Mouse (Mus musculus) megakaryocyte, embryonic 14.5 days (primary cell): ENCODE measurements at regions not wholly inside any gene's neighbourhood (a gene's known extent, or its start where the extent isn't known, plus 50 kb on each side); places are given as distances from the start of the nearest gene placed in this dataset.

Source experiments
- H3K27me3 ChIP-seq: replicated peaks from 2 replicates; pipeline ENCODE3; 2012; ENCODE audit warnings: inconsistent platforms
- H3K36me3 ChIP-seq: replicated peaks from 2 replicates; pipeline ENCODE3; 2012; ENCODE audit warnings: low read length, inconsistent platforms, mixed read lengths
- H3K4me1 ChIP-seq: 2 replicates; pipeline ENCODE4 v1.6.1; 2012; ENCODE audit warnings: inconsistent platforms
- H3K4me3 ChIP-seq: replicated peaks from 2 replicates; pipeline ENCODE3; 2012; ENCODE audit warnings: moderate library complexity, mild to moderate bottlenecking, inconsistent platforms
- H3K9me3 ChIP-seq: 2 replicates; pipeline ENCODE4 v1.6.1; 2012; ENCODE audit warnings: inconsistent platforms
- FLI1 ChIP-seq: IDR thresholded peaks from 2 replicates; pipeline ENCODE4 v1.6.1; 2012; ENCODE audit warnings: low read length, inconsistent platforms, mixed read lengths
- GATA1 ChIP-seq: IDR thresholded peaks from 3 replicates; pipeline ENCODE4 v1.6.1; 2012; ENCODE audit warnings: mixed read lengths, low read length, inconsistent platforms, borderline replicate concordance

DNA sequence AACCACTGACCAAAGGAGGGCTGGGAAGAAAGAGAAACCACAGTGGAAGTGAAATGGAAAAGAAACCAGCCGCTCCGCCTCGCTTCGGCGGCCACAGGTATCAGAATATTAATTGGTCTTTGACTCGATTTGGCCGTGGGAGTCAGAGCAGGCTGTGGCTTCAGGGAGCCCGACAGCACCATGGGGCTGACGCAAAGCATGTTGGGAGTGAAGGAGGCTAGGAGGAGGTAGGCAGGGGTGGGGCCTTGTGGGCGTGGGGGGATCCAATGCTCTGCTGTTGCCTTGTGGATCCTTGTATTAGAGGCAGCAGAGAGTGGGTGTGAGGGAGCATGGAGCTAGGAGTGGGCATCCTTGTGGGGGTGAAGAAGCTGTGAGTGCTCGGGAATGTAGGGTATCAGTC, 69.0 kb upstream of the Runx3 start:
- H3K36me3 ChIP-seq, result peaks cover 14% of the 10 kb centered on the region
- peaks cover 11% of the 10 kb centered on the region for H3K9me3 ChIP-seq
- no peak overlapping the region for H3K4me3 ChIP-seq
- TF ChIP-seq FLI1 (no peak), GATA1 (no peak)
- peaks cover 18% of the 10 kb centered on the region for H3K27me3 ChIP-seq
- peaks cover 58% of the 10 kb centered on the region for H3K4me1 ChIP-seq

DNA sequence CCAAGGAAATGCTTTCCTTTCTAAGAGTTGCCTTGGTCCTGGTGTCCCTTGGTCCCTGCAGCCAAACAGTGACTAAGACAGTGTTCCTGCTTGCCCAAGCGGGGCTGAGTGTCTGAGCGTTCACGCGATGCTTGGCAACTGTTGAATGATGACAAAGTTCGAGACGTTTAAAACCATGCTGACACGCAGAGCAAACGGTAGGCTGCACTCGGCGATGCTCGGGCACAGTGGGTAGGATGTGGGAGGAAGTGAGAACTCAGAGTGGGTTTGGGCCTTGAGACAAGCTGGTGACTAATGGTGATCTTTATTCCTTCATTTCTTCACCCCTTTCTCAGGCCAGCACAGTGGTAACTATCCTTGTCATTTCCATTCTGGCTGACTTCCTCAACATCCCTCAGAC, 66.9 kb upstream of the Runx3 start:
- no peak overlapping the region for H3K4me3 ChIP-seq
- H3K9me3 ChIP-seq, result peaks cover 11% of the 10 kb centered on the region
- no peak for TF ChIP-seq GATA1
- TF ChIP-seq FLI1, result no peak
- peaks cover 10% of the 10 kb centered on the region for H3K27me3 ChIP-seq
- H3K4me1 ChIP-seq, result peaks cover 68% of the 10 kb centered on the region
- peaks cover 14% of the 10 kb centered on the region for H3K36me3 ChIP-seq

- H3K4me1 ChIP-seq, result peaks cover 75% of the 10 kb centered on the region
- H3K9me3 ChIP-seq, result peaks cover 11% of the 10 kb centered on the region
- peak overlapping the region; percentile 76 for H3K4me3 ChIP-seq
- H3K27me3 ChIP-seq, result peaks cover 4% of the 10 kb centered on the region
- TF ChIP-seq FLI1, result no peak
- no peak for TF ChIP-seq GATA1
- peaks cover 16% of the 10 kb centered on the region for H3K36me3 ChIP-seq
Observed at GRCm38 (mm10) chr4:135054353-135054752, 66.1 kb upstream of the Runx3 start.

DNA sequence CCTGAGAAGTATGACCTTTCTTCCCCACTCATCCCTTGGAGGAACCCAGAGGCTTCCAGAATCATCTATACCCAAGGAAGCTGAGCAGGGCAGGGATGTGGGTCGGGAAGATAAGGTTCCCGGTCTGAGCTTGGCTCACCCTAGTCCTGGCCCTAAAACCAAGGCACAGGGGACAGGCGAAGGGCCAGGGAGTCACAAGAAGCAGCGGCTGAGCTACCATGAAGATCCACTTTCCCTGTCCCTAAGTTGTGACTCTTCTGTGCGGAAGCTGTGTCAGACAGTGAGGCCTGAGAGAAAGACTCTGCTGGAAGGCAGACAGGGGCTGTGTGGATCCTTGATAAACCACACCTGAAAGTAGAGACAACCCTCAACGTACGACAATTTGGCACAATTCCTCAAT, 64.1 kb upstream of the Runx3 start:
- peak overlapping the region; percentile 15 for H3K4me3 ChIP-seq
- H3K27me3 ChIP-seq, result no peaks in the 10 kb centered on the region
- H3K4me1 ChIP-seq, result peaks cover 88% of the 10 kb centered on the region
- TF ChIP-seq GATA1 (no peak), FLI1 (no peak)
- peaks cover 11% of the 10 kb centered on the region for H3K9me3 ChIP-seq
- peaks cover 16% of the 10 kb centered on the region for H3K36me3 ChIP-seq

DNA sequence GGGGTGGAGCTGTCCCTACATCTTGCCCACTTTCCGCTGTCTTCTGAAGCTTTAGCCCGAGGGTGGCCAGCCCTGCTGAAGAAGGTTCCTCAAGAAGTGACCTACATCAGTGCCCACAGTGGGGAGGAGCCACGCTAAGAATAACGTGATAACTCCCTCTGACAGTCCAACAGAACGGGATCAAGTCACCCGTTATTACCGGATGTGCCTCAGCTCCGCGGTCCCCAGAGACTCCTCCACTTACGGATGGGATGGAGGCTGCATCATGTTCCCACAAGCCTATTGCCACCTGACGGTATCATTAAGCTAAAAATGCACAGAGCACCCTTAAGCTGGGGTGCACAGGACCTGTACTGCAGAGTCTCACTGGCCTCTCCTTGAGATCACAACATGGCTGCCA, 63.2 kb upstream of the Runx3 start:
- Histone ChIP-seq H3K36me3 (peaks cover 16% of the 10 kb centered on the region), H3K27me3 (no peaks in the 10 kb centered on the region), H3K4me3 (peak overlapping the region; percentile 21), H3K4me1 (peaks cover 92% of the 10 kb centered on the region), H3K9me3 (peaks cover 11% of the 10 kb centered on the region)
- TF ChIP-seq FLI1 (no peak), GATA1 (no peak)

- H3K9me3 ChIP-seq, result no peaks in the 10 kb centered on the region
- peaks cover 4% of the 10 kb centered on the region for H3K36me3 ChIP-seq
- TF ChIP-seq FLI1 (no peak), GATA1 (no peak)
- peaks cover 89% of the 10 kb centered on the region for H3K4me1 ChIP-seq
- H3K4me3 ChIP-seq, result no peak overlapping the region
- H3K27me3 ChIP-seq, result no peaks in the 10 kb centered on the region
Observed at GRCm38 (mm10) chr4:135058895-135059294, 61.6 kb upstream of the Runx3 start.

- H3K36me3 ChIP-seq, result peaks cover 16% of the 10 kb centered on the region
- H3K4me3 ChIP-seq, result peak overlapping the region; percentile 62
- TF ChIP-seq FLI1 (no peak), GATA1 (no peak)
- no peaks in the 10 kb centered on the region for H3K27me3 ChIP-seq
- H3K4me1 ChIP-seq, result peaks cover 84% of the 10 kb centered on the region
- H3K9me3 ChIP-seq, result peaks cover 11% of the 10 kb centered on the region
Observed at GRCm38 (mm10) chr4:135061030-135061743, 59.3 kb upstream of the Runx3 start.

DNA sequence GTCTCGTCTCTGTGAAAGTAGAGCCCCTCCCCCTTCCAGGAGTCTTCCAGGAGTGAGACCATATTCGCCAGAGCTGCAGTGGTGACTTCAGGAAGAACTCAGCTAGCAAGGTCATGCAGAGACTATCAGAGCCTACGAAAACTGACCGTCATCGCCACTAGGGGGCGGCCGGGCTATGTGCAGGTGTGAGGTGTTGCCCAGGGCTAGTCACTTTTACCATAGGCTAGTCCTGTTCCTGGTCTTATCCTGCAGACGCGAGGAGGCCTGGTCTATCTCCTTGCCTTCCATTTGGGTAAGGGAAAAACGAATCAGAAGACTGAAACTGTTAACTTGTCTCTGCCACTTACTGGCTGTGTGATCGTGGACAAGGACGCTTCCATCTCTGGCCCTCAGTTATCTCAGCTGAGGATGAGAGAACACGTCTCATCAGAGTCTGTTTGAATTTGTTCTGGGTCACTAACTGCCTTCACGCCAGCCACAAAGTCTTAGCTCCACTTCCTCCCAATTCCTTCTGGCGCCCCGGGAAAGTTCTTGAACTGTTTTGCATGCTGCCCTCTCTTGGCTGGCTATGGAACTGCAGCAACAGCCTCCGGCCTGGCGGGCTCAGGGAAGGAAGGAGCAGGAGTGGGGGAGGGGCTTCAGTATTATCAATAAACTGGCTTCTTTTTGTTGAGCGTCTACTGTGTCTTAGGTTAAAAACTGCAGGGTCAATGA, 53.5 kb upstream of the Runx3 start:
- TF ChIP-seq GATA1 (no peak), FLI1 (no peak)

GRCm38 (mm10) chr4:135067805-135068204, 52.6 kb upstream of the Runx3 start:
- Histone ChIP-seq H3K4me1 (peaks cover 88% of the 10 kb centered on the region), H3K9me3 (peaks cover 11% of the 10 kb centered on the region), H3K36me3 (peaks cover 13% of the 10 kb centered on the region), H3K27me3 (no peaks in the 10 kb centered on the region), H3K4me3 (peak overlapping the region; percentile 35)
- TF ChIP-seq FLI1, result no peak
- TF ChIP-seq GATA1, result no peak

More for the DNA sequence above, 53.5 kb upstream of the Runx3 start:
- Histone ChIP-seq H3K27me3 (no peaks in the 10 kb centered on the region), H3K36me3 (peaks cover 13% of the 10 kb centered on the region), H3K9me3 (peaks cover 11% of the 10 kb centered on the region), H3K4me3 (peak overlapping the region; percentile 89), H3K4me1 (peaks cover 88% of the 10 kb centered on the region)

DNA sequence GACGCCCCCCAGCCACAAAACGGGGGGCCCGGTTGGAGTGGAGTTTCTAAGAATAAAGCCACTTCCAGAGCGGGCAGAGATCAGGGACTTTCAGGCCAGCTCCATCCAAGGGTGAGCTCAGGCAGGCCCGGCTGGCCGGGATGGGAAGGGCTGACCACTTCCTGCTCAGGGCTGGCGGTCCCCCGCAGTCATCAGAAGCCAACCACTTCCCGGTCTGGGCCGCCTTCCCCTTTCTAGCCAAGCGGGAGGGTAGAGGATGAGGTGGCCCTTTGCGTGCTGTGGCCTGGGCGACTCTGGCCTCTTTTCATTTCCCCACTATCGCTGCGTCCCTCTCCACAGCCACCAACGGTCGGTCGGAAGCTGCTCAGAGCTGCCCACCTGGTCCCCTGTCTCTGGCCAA, 50.6 kb upstream of the Runx3 start:
- H3K27me3 ChIP-seq, result no peaks in the 10 kb centered on the region
- H3K4me3 ChIP-seq, result peak overlapping the region; percentile 85
- peaks cover 100% of the 10 kb centered on the region for H3K4me1 ChIP-seq
- peaks cover 6% of the 10 kb centered on the region for H3K36me3 ChIP-seq
- H3K9me3 ChIP-seq, result peaks cover 4% of the 10 kb centered on the region; the same call in 1 of the 2 replicates
- TF ChIP-seq FLI1 (peak; percentile 82), GATA1 (no peak)
